Mouse (Mus musculus) liver, embryonic 14.5 days (tissue): ENCODE data around the gene Abca7. TPM values are rescaled to one million over a fixed set of nuclear protein-coding genes. Genes with fewer than 3 reads are reported as not detected.
"Not testable (repeated sequence)": the region's sequence is repeated elsewhere in the genome, so short reads cannot be mapped to it uniquely, and the experiment has no call there.

ENCODE experiments used
- ATAC-seq: fragments of 200-750 bp; cut with Nextera tagmentation; 2 replicates; pipeline ENCODE4 v1.8.0; 2017; ENCODE audit warnings: moderate number of reproducible peaks, mild to moderate bottlenecking, moderate library complexity; ENCODE audit not compliant: insufficient read depth
- DNase-seq, 3 experiments: peaks; one replicate each; pipeline ENCODE4 v3.0.0-alpha.2; 2012 to 2013; ENCODE audit warnings: low read depth in 3 of 3, low spot score in 3 of 3
- H3K27ac ChIP-seq: fragments of 300-500 bp; sonication (generic); 2 replicates; pipeline ENCODE4 v1.5.1; 2014; ENCODE audit warnings: moderate library complexity, mild to moderate bottlenecking, control low read depth, inconsistent platforms
- H3K27me3 ChIP-seq: fragments of 300-500 bp; sonication (generic); 2 replicates; pipeline ENCODE4 v1.6.1; 2014; ENCODE audit warnings: mild to moderate bottlenecking, low read length, moderate library complexity; ENCODE audit not compliant: control insufficient read depth, insufficient read depth
- H3K36me3 ChIP-seq: fragments of 300-500 bp; sonication (generic); replicated peaks from 2 replicates; pipeline ENCODE4 v1.6.1; 2014; ENCODE audit warnings: low read depth; ENCODE audit not compliant: control insufficient read depth, insufficient read depth
- H3K4me1 ChIP-seq, 2 experiments: fragments of 200-500 bp in 1 of 2; fragments of 300-500 bp in 1 of 2; sonication (generic) in 1 of 2; replicated peaks; 2 replicates each; pipeline ENCODE4 v1.6.1; 2012 to 2014; ENCODE audit warnings: antibody characterized with exemption in 1 of 2, inconsistent platforms in 1 of 2, low read length in 1 of 2; ENCODE audit not compliant: control insufficient read depth in 2 of 2, insufficient read depth in 2 of 2
- H3K4me2 ChIP-seq: fragments of 300-500 bp; sonication (generic); 2 replicates; pipeline ENCODE4 v1.6.1; 2014; ENCODE audit warnings: low read depth, mild to moderate bottlenecking, control low read depth, moderate library complexity
- H3K4me3 ChIP-seq, 2 experiments: fragments of 200-500 bp in 1 of 2; fragments of 300-500 bp in 1 of 2; sonication (generic) in 1 of 2; 2 replicates each; pipeline ENCODE4 v1.5.1; 2012 to 2014; ENCODE audit warnings: low read depth in 2 of 2, low read length in 2 of 2, mild to moderate bottlenecking in 2 of 2, control low read depth in 1 of 2, inconsistent platforms in 1 of 2, moderate library complexity in 1 of 2; ENCODE audit not compliant: insufficient read depth in 1 of 2
- H3K9ac ChIP-seq: fragments of 300-500 bp; sonication (generic); replicated peaks from 2 replicates; pipeline ENCODE4 v1.6.1; 2014; ENCODE audit warnings: mild to moderate bottlenecking, control low read depth, moderate library complexity
- H3K9me3 ChIP-seq: fragments of 300-500 bp; sonication (generic); 2 replicates; pipeline ENCODE4 v1.6.1; 2016; ENCODE audit warnings: low read length, mixed read lengths; ENCODE audit not compliant: control insufficient read depth
- CTCF ChIP-seq: IDR thresholded peaks from 2 replicates; pipeline ENCODE4 v1.5.1; 2016; ENCODE audit warnings: antibody characterized with exemption, low read depth, control low read depth
- EP300 ChIP-seq: IDR thresholded peaks from 2 replicates; pipeline ENCODE4 v1.6.1; 2016; ENCODE audit warnings: antibody characterized with exemption, low read depth
- WGBS: fragments of 180-500 bp; shearing (Covaris S2); extraction: QIAGEN DNeasy Blood & Tissue Kit; methylation state at CpG from one replicate; pipeline ENCODE4 v1.1.7; 2014; ENCODE audit not compliant: insufficient replicate concordance; 5-methylcytosine and 5-hydroxymethylcytosine counted together
- polyA plus RNA-seq, 2 experiments: library from polyadenylated mRNA; depleted of rRNA in 1 of 2; stranded (reverse) in 1 of 2; unstranded in 1 of 2; fragments of >200 nt; fragmentation: Nextera tagmentation in 1 of 2; extraction: Ambion mirVana in 1 of 2; gene quantifications; 2 replicates each; pipeline versions ENCODE4 v1.2.1 to v1.2.3; 2012 to 2014

Abca7 gene
- polyA plus RNA-seq, 2 experiments: 4.9 to 11.2 TPM

DNA sequence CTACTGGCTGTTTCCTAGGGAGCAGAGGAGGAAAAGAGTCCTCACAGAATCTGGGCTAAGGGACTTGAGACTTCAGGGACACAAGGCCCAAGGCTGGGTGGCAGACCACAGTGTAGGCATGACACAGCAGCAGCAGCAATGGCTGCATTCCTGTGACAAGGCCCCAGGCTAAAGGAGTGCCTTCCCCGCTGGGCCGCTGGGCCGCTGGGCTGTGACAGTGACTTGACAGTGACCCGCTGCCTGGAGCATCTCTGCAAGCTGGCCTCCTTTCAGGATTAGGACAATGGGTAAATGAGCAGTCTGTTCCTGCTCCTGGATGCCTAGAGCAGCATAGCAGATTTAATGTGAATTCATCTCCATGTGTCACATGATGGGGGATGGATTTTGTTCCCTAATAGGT, 47.8 kb downstream of the Abca7 start:
- Histone ChIP-seq H3K4me1 (peaks cover 8 to 19% of the 10 kb centered on the region in 2 experiments), H3K4me3 (no peak overlapping the region), H3K4me2 (no peak overlapping the region), H3K27ac (no peak overlapping the region), H3K9ac (no peak overlapping the region), H3K27me3 (no peaks in the 10 kb centered on the region), H3K9me3 (no peaks in the 10 kb centered on the region), H3K36me3 (no peaks in the 10 kb centered on the region)
- TF ChIP-seq EP300: no peak
- no peak for TF ChIP-seq CTCF
- ATAC-seq: no peak
- WGBS: 84% methylated on average over 4 of the region's 4 CpGs
- DNase-seq: no peak

DNA sequence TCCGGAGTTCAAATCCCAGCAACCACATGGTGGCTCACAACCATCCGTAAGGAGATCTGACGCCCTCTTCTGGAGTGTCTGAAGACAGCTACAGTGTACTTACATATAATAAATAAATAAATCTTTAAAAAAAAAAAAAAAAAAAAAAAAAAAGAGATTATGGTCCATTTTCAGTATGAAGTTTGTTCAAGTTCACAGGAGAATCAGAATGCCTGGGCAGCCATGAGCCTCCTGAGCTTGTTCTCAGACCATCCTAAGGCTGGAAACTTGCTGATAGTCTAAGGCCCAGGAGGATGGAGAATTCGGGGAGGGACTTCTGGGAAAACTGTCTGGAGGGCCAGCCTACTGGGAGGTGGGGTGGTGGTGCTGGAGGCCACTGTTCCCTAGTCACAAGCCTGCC, 49.1 kb downstream of the Abca7 start:
- not testable (repeated sequence) for H3K27ac ChIP-seq, H3K4me3 ChIP-seq, H3K9me3 ChIP-seq, H3K36me3 ChIP-seq, H3K4me2 ChIP-seq, DNase-seq, H3K9ac ChIP-seq, ATAC-seq, H3K27me3 ChIP-seq
- H3K4me1 ChIP-seq: peaks cover 5 to 18% of the 10 kb centered on the region in 2 experiments
- 71% methylated on average over 2 of the region's 4 CpGs for WGBS

DNA sequence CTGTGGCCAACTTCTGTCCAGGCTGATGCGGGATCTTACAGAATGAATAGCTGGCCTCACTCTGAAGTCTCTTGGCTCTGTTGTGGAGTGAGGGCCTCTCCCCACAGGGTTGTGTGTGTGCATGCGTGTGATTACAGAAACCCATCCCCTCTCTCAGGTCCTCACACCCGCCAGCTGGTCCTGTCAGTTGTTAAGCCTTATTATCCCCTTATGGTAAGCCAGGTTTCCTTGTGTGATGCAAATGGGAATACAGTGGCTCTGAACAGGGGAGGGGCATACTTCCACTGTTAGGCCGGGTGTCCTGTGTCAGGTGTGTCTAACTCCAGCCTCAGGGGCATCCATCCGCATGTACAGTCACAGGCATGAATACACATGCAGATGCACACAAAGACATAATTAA, 49.5 kb downstream of the Abca7 start:
- H3K9ac ChIP-seq: no peak overlapping the region
- H3K4me1 ChIP-seq: peaks cover 9 to 19% of the 10 kb centered on the region in 2 experiments
- ATAC-seq: no peak
- H3K4me2 ChIP-seq: no peak overlapping the region
- H3K27me3 ChIP-seq: no peaks in the 10 kb centered on the region
- H3K9me3 ChIP-seq: no peaks in the 10 kb centered on the region
- no peak overlapping the region for H3K4me3 ChIP-seq
- no peak for DNase-seq
- no peaks in the 10 kb centered on the region for H3K36me3 ChIP-seq
- no peak overlapping the region for H3K27ac ChIP-seq
- TF ChIP-seq EP300 (no peak), CTCF (no peak)
- 65% methylated on average over 5 of the region's 5 CpGs for WGBS

DNA sequence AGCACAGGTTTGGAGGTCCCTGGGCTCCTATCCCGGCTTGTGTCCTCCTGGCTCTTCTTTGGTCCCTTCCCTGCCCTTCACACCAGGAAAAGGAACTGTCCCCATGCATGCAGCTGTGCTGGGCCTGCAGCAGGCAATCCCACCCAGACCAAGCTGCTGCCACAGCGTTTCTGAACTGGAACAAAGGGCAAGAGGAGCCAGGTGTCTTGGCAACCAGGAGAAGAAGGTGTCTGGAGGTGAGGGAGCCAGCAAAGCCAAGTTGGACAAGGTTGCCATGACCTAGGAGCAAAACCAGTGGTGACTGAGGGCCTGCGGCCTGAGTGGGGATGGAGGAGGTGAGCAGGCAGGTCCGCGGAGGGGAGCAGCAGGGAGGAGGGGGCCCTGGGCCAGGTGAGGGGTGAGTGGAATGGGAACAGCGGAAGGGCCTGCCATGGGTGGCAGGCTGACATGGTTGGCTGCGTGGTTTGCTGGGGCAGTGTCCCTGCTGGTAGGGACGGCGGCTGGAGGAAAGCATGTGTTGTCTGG, 50.8 kb downstream of the Abca7 start, which contains the start of gene Gpx4:
TSS of gene Gpx4 (plus strand) at position 126 of the 525 bp plus-strand sequence.
- DNase-seq (no peak), ATAC-seq (no peak)
- Histone ChIP-seq H3K4me3 (no peak within 1 kb of the TSS), H3K9ac (no peak within 1 kb of the TSS), H3K36me3 (no peaks in the 10 kb centered on the region), H3K27ac (no peak within 1 kb of the TSS), H3K4me1 (peaks cover 18 to 30% of the 10 kb centered on the region in 2 experiments), H3K4me2 (no peak within 1 kb of the TSS), H3K27me3 (no peaks in the 10 kb centered on the region), H3K9me3 (no peaks in the 10 kb centered on the region)
- no peak for TF ChIP-seq CTCF
- no peak for TF ChIP-seq EP300
- WGBS: 74% methylated on average over 9 of the region's 9 CpGs

DNA sequence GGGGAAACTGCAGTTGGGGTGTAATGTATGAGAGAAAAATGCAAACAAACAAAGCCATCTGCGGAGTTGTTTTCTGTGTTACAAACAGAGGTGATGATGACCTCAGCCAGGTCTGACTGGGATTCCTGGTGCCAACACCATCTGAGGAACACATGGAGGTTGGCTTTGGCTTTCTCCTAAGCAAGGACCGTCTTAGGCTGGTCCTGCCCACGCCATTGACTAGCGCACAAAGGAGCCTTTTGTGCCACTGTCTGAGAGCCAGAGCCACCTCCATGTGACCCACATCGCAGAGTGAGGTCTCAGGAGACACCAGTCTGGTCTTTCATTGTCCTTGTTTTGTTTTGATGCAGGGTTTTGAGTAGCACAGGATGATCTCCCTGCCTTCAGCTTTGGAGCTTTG, 52.1 kb downstream of the Abca7 start:
- Histone ChIP-seq H3K4me2 (no peak overlapping the region), H3K27ac (no peak overlapping the region), H3K36me3 (no peaks in the 10 kb centered on the region), H3K27me3 (no peaks in the 10 kb centered on the region), H3K4me3 (no peak overlapping the region), H3K9ac (no peak overlapping the region), H3K4me1 (peaks cover 29 to 40% of the 10 kb centered on the region in 2 experiments), H3K9me3 (no peaks in the 10 kb centered on the region)
- TF ChIP-seq EP300 (no peak), CTCF (no peak)
- 55% methylated on average over 5 of the region's 5 CpGs for WGBS
- DNase-seq (no peak), ATAC-seq (no peak)
